Mouse (Mus musculus) midbrain, embryonic 14.5 days (tissue): ENCODE measurements around the gene Khk. TPM values are rescaled to one million over a fixed set of nuclear protein-coding genes. Genes with fewer than 3 reads are reported as not detected.

ENCODE experiments used
- ATAC-seq: fragments of 200-750 bp; cut with Nextera tagmentation; 2 replicates; pipeline ENCODE4 v1.8.0; 2017; ENCODE audit warnings: moderate number of reproducible peaks, moderate library complexity; ENCODE audit not compliant: low FRiP score, low TSS enrichment
- DNase-seq: peaks from one replicate; pipeline ENCODE4 v3.0.0-alpha.2; 2015
- H3K27ac ChIP-seq: fragments of 300-500 bp; sonication (generic); replicated peaks from 2 replicates; pipeline ENCODE4 v1.5.1; 2014; ENCODE audit warnings: mild to moderate bottlenecking, low read depth, low read length, moderate library complexity
- H3K27me3 ChIP-seq: fragments of 300-500 bp; sonication (generic); 2 replicates; pipeline ENCODE4 v1.6.1; 2014; ENCODE audit warnings: low read length, control low read depth, mixed read lengths; ENCODE audit not compliant: control insufficient read depth, insufficient read depth
- H3K36me3 ChIP-seq: fragments of 300-500 bp; sonication (generic); 2 replicates; pipeline ENCODE4 v1.6.1; 2014; ENCODE audit warnings: low read length, control low read depth; ENCODE audit not compliant: control insufficient read depth, insufficient read depth
- H3K4me1 ChIP-seq: fragments of 300-500 bp; sonication (generic); 2 replicates; pipeline ENCODE4 v1.6.1; 2014; ENCODE audit warnings: mild to moderate bottlenecking, antibody characterized with exemption, low read length, control low read depth; ENCODE audit not compliant: control insufficient read depth, insufficient read depth
- H3K4me2 ChIP-seq: fragments of 300-500 bp; sonication (generic); 2 replicates; pipeline ENCODE4 v1.6.1; 2014; ENCODE audit warnings: mild to moderate bottlenecking, low read length, moderate library complexity
- H3K4me3 ChIP-seq: fragments of 300-500 bp; sonication (generic); replicated peaks from 2 replicates; pipeline ENCODE4 v1.5.1; 2014; ENCODE audit warnings: low read depth, low read length
- H3K9ac ChIP-seq: fragments of 300-500 bp; sonication (generic); replicated peaks from 2 replicates; pipeline ENCODE4 v1.6.1; 2014; ENCODE audit warnings: mild to moderate bottlenecking, low read length, moderate library complexity
- H3K9me3 ChIP-seq: fragments of 300-500 bp; sonication (generic); 2 replicates; pipeline ENCODE4 v1.6.1; 2016; ENCODE audit warnings: low read length, control low read depth, mixed read lengths; ENCODE audit not compliant: control insufficient read depth
- WGBS: fragments of 180-500 bp; shearing (Covaris S2); extraction: QIAGEN DNeasy Blood & Tissue Kit; methylation state at CpG from one replicate; pipeline ENCODE4 v1.1.7; 2014; 5-methylcytosine and 5-hydroxymethylcytosine counted together
- polyA plus RNA-seq: library from polyadenylated mRNA; unstranded; fragments of >200 nt; fragmentation: Nextera tagmentation; extraction: Ambion mirVana; gene quantifications from 2 replicates; pipeline ENCODE4 v1.2.1, GENCODE M21; 2014

Gene Khk
- polyA plus RNA-seq, 1 experiment from 2014 or later = 7.4 TPM

DNA sequence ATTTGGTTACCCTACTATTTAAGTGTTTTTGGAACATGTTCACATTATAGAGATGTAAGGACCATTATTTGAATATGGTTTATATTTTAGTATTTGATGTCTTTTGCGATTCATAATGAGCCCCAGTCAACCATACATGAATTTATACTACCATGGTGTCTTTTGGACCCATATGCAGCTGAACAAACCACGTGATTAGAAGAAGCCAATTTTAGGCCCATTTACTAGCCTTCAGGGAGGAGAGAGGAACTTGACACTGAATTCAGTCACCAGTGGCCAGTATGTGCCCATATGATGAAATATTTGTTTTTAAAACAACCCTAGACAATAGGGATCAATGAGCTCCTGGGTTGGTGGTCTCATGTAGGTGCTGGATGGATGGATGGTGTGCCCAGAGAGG is 39.6 kb downstream of the Khk start:
- Histone ChIP-seq H3K9me3 (no peaks in the 10 kb centered on the region), H3K27ac (peak overlapping the region; percentile 65; the same call in 1 of the 2 replicates)
- WGBS = 90% methylated on average over 2 of the region's 2 CpGs

DNA sequence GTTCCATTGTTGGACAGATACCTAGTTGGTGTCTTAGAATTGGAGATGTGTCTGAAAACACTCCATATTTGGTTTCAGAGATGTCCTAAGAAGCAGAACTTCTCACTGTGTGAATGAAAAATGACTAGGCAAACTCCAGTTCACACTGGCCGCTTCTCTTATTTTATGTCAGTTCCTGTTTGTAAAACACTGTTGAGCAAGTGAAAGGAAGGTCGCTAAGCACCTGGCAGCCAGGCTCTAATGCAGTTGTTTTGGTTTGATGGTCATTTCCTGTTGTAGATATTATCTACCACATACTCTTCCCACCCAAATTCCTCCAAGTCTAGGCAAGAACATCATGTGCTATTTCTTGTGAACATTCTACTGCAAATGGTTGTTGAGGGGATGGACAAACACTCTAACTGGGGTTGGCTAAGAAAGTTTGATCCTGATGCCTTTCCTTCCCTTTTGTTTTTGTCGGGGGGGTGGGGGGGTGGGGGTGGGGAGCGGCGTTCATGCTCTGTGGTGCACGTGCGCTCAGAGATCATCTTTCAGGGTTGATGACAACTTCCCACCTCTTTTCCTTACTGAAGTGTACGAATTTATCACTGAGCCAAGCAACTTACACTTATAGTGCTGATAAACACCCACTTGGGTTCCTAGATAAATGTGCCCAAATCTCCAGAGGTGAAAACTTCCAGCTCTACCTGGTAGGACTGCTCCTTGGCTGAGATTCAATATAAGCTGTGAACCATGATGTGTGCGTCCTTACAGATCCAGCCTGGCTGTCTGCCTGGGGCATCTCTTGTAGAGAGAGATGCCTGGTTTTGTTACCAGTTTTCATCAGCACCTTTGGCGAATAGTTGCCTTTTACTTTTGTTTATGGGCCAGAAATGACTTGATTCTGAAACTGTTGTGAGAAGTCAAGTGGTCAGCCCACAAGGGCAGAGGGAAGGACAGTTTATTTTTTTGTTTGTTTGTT is 40.6 kb downstream of the Khk start:
- H3K36me3 ChIP-seq = peaks cover 16% of the 10 kb centered on the region
- H3K4me2 ChIP-seq = no peak overlapping the region
- no peak overlapping the region for H3K27ac ChIP-seq
- peaks cover 21% of the 10 kb centered on the region for H3K4me1 ChIP-seq
- no peak overlapping the region for H3K4me3 ChIP-seq
- H3K27me3 ChIP-seq = no peaks in the 10 kb centered on the region
- H3K9me3 ChIP-seq = no peaks in the 10 kb centered on the region
- ATAC-seq (no peak), DNase-seq (no peak)
- H3K9ac ChIP-seq = no peak overlapping the region
- WGBS = 84% methylated on average over 10 of the region's 10 CpGs

More for the DNA sequence above, 39.6 kb downstream of the Khk start:
- ATAC-seq = no peak
- Histone ChIP-seq H3K36me3 (peaks cover 19% of the 10 kb centered on the region), H3K4me3 (no peak overlapping the region), H3K27me3 (no peaks in the 10 kb centered on the region), H3K9ac (no peak overlapping the region), H3K4me2 (peak overlapping the region; percentile 90), H3K4me1 (peaks cover 21% of the 10 kb centered on the region)
- no peak for DNase-seq

DNA sequence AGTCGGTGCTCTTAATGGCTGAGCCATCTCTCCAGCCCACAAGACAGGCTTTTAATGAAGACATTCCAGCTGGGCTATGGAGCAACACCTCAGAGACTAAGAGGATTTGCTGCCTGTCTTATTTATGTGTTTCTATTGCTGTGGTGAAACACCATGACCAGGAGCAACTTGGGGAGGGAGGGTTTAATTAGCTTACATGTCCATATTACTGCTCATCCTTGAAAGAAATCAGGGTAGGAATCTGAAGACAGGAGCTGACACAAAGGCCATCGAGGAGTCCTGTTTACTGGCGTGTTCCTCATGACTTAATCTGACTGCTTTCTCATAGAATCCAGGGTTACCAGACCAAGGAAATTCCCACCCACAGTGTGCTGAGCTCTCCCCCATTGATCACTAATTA is 42.7 kb downstream of the Khk start:
- no peak for DNase-seq
- no peak for ATAC-seq
- Histone ChIP-seq H3K27ac (no peak overlapping the region), H3K9ac (no peak overlapping the region), H3K27me3 (no peaks in the 10 kb centered on the region), H3K9me3 (no peaks in the 10 kb centered on the region), H3K4me1 (peaks cover 6% of the 10 kb centered on the region), H3K4me2 (no peak overlapping the region), H3K4me3 (no peak overlapping the region), H3K36me3 (0 out of 2 replicates have a peak, but pooled peaks cover under 1% of the 10 kb centered on the region)
- WGBS = 19% methylated on average over 3 of the region's 3 CpGs

DNA sequence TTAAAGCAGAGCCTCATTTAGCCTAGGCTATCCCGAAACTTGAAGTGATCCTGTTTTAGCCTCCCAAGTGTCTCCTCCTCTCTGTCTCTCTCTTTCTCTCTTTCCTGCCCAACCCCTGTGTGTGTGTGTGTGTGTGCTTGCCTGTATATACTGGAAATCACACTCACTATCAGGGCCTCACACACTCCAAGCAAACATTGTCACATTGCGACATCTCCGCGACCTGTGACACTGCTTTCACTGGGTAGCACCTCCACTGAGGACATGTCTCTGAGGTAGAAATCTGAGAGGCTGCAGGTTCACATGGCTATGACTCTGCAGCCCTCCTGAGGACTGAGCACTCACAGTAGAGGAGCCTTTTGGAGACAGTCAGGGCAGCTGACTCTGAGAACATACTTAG is 45.0 kb downstream of the Khk start:
- WGBS = 89% methylated on average over 4 of the region's 4 CpGs
- H3K9ac ChIP-seq = no peak overlapping the region
- H3K9me3 ChIP-seq = no peaks in the 10 kb centered on the region
- H3K4me3 ChIP-seq = no peak overlapping the region
- H3K4me1 ChIP-seq = no peaks in the 10 kb centered on the region
- H3K27ac ChIP-seq = no peak overlapping the region
- no peak overlapping the region for H3K4me2 ChIP-seq
- ATAC-seq (no peak), DNase-seq (no peak)
- H3K36me3 ChIP-seq = no peaks in the 10 kb centered on the region
- no peaks in the 10 kb centered on the region for H3K27me3 ChIP-seq

DNA sequence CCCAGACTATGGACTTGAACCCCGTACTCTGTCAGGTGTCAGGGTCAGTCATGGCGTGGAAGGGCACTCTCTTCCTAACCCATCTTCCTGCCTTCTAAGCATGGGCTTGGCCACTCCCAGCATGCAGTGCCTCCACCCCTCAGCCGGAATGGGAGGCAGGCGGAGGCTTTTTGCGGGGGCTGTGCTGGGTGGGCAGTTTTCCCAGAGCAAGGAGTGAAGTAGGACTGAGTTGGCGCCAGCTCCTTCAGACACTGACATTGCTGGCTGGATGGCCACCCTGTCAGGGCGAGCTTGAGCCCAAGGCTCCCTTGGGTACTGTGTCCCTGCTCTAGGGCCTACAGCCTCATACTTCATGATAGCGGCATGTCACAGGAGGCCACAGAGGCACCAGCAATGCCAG is 47.2 kb downstream of the Khk start, which contains the start of gene Tcf23:
Tcf23 (plus strand) TSS at position 247 of the 400 bp plus-strand sequence.
- Histone ChIP-seq H3K27me3 (no peaks in the 10 kb centered on the region), H3K4me1 (no peaks in the 10 kb centered on the region), H3K9ac (no peak within 1 kb of the TSS), H3K36me3 (no peaks in the 10 kb centered on the region), H3K4me2 (no peak within 1 kb of the TSS), H3K4me3 (no peak within 1 kb of the TSS), H3K9me3 (no peaks in the 10 kb centered on the region), H3K27ac (no peak within 1 kb of the TSS)
- 77% methylated on average over 8 of the region's 8 CpGs for WGBS
- DNase-seq (no peak), ATAC-seq (no peak)

DNA sequence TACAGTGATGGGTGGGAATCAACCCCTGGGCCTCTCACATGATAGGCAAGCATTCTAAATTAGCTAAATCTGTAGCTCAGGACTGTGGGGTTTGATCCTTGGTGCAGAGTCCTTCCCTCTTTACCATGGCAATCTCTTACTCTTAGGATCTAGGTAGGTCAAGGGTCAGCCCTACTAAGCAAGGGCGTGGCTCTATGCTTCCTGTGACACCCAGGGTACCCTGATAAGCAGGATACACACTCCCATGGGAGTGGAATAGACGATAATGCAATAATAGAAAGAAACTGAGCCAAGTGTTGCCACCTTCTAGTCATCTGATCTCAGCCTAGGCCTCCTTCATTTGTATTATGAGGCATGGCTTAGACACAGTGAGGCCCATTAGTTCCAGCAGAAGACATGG is 48.2 kb downstream of the Khk start:
- Histone ChIP-seq H3K9me3 (no peaks in the 10 kb centered on the region), H3K4me3 (no peak overlapping the region), H3K9ac (no peak overlapping the region), H3K27me3 (no peaks in the 10 kb centered on the region), H3K36me3 (no peaks in the 10 kb centered on the region), H3K4me2 (no peak overlapping the region), H3K27ac (no peak overlapping the region), H3K4me1 (no peaks in the 10 kb centered on the region)
- ATAC-seq (no peak), DNase-seq (no peak)
- 74% methylated on average over 2 of the region's 2 CpGs for WGBS

DNA sequence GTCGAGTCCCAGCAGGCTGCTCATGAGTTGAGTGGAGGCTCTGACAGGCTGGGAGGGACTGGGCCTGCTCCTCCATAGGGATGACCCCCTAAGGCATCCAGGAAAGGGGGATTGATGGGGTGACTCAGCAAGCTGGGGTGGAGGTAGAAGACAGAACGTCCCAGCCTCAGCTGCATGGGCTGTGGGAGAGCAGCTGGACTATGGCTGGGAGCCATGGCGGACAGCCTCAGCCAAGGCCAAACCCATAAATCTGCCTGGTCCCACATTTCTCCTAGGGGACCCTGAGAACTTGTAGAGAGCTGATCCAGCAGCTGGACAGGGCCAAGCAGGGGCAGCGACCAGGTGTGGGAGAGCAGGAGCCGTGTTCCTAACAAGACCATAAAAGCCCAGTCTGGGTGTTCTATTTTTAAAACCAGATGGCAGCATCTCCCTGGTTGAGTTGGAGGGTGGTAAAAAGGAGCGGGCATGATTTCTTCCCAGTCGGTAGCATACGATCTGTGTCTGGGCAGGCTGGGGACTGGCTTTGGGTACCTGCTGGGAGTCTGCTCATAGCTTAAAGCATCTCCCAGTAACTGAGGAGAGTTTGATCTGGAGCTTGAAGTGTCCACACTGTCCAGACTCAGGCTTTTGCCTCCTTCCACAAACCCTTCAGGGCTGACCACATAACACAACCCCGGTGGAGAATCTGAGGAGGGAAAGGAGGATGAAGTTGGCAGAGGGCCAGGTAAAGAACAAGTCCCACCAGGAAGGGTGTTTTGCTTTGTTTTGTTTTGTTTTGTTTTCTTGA is 53.8 kb downstream of the Khk start:
- no peaks in the 10 kb centered on the region for H3K4me1 ChIP-seq
- H3K27ac ChIP-seq = no peak overlapping the region
- no peaks in the 10 kb centered on the region for H3K36me3 ChIP-seq
- no peak for ATAC-seq
- no peaks in the 10 kb centered on the region for H3K9me3 ChIP-seq
- H3K27me3 ChIP-seq = no peaks in the 10 kb centered on the region
- no peak for DNase-seq
- 78% methylated on average over 9 of the region's 9 CpGs for WGBS
- no peak overlapping the region for H3K9ac ChIP-seq
- no peak overlapping the region for H3K4me3 ChIP-seq
- no peak overlapping the region for H3K4me2 ChIP-seq
